Mouse (Mus musculus) thymus, postnatal 25 days (tissue): Measurements from ENCODE around the gene Ifit1bl1.
"Not testable (repeated sequence)": the region's sequence is repeated elsewhere in the genome, so short reads cannot be mapped to it uniquely, and the experiment has no call there.

ENCODE experiments used
- DNase-seq: peaks from one replicate; pipeline ENCODE4 v3.0.0; 2022

Gene Ifit1bl1

DNA sequence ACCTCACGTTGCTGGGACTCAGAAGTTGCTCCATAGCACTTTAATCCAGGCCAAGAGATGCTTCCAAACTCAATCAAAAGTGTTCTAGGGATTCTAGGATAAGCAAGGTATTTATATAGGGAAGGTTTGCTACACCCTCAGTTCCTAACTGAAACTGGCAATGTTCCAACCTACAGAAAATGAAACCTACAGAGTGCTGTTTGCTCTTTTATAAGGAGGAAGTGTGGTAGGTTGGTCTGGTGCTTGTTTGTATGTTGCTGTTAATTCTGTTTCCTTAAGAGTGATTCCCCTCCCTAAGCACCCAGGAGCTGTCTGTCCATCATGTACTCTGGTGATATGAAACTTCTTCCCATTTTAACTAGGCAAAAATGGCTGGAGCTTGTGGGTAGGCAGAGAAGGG, at the start of gene Ifit1bl1:
TSS of gene Ifit1bl1 (minus strand) at position 69 of the 400 bp plus-strand sequence.
- DNase-seq, result not testable (repeated sequence)

DNA sequence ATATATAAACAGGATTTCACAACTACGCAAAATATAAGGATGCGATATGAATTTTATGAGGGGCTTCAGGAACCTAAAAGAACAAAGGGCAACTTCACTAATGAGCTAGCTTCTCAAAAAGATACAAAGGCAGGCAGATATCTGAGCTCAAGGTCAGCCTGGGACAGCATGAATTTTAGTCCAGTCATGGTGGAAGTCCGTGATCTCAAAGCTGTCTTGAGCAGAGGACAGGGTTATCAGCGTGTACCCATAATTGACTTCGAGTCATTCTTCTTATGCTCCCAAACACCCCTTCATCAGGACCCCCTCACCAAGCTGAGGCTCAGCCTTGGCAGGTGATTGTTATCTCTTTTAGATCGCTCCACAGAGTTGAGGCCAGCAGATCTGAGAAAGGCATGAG, 49.2 kb upstream of the Ifit1bl1 start:
- DNase-seq, result no peak

DNA sequence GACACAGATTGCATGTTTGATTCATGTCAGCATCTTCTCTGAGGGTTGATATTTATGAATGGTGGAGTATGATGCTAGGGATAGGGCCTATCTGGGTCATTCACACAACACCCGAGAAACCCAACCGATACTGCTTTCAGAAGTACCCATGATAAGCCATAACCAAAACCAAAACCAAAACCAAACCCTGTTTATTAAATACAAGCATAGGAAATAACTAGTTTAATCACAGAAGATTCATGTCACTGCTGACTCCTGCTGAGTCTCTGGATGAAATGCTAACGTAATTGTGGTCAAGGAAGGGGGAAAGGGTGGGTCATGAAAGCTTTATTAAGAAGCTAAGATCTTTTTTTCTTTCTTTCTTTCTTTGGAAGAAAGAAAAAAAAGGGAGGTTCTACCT, 48.5 kb upstream of the Ifit1bl1 start:
- no peak for DNase-seq

DNA sequence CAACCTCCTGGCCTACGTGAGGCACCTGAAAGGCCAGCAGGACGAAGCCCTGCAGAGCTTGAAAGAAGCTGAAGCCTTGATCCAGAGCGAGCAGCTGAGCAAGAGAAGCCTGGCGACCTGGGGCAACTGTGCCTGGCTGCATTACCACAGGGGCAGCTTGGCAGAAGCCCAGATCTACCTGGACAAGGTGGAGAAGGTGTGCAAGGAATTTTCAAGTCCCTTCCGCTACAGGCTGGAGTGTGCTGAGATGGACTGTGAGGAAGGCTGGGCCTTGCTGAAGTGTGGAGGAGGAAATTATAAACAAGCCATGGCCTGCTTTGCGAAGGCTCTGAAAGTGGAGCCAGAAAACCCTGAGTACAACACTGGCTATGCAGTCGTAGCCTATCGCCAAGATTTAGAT, 45.9 kb upstream of the Ifit1bl1 start:
- not testable (repeated sequence) for DNase-seq

DNA sequence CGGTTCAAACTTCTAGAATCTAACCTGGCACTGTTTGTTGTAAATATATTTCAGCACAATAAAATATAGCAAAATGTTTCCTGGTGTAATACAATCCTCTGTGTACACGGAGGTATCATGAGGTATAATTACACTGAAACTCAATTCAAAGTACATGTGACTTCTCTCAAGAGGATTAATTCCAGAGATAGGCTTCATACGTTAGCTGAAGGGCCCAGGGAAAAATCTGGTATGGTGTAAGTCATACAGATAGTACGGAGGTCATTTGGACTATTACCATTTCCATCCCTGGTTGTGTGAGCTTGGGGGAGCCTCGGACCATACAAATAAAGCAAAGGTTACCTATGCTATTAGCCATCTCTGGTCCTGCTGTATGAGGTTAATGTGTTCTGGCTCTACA, 40.9 kb upstream of the Ifit1bl1 start:
- no peak for DNase-seq

DNA sequence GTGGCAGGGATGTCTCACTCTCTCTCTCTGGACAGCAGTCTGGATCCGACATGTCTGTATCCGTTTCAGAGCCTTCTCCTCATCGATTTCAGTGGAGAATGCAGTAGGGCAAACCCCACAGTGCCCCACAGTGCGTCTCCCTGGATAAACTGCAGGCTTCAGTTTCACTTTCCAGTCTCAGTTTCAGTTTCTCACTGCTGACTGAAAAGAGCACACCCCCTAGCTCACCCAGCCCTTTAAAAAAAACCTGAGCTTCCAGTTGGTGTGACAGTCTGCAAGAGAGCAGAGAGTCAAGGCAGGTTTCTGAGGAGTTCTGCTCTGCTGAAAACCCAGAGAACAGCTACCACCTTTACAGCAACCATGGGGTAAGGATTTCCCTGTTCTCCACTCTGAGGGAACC, 38.9 kb upstream of the Ifit1bl1 start, which contains the start of the genes Ifit1bl2 and Ifit1:
TSS of gene Ifit1bl2 (minus strand) at position 121 of the 400 bp plus-strand sequence.
TSS of gene Ifit1 (plus strand) at position 249 of the 400 bp plus-strand sequence.
- DNase-seq, result peak; percentile 25

DNA sequence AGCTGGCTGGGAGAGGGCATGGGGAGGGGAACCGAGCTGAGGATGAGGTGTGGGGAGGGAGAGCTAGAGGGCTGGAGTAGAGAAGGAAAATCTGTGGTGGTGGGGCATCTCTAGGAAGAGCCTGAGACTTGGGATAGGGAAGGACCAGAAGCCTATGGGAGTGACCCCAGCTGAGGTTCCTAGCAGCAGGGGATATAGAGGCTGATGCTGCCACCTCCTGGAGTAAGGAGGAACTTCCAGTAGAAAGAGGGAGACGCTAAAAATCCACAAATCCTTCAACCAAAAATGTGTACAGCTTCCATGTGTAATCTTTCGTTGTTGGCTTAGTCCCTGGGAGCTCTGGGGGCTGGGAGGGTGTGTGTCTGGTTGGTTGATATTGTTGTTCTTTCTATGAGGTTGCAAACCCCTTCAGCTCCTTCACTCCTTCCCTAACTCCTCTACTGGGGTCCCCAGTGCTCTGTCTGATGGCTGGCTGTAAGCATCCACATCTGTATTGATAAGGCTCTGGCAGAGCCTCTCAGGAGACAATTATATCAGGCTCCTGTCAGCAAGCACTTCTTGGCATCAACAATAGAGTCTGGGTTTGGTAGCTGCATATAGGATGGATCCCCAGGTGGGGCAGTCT, 35.3 kb upstream of the Ifit1bl1 start:
- DNase-seq, result peak; percentile 60

DNA sequence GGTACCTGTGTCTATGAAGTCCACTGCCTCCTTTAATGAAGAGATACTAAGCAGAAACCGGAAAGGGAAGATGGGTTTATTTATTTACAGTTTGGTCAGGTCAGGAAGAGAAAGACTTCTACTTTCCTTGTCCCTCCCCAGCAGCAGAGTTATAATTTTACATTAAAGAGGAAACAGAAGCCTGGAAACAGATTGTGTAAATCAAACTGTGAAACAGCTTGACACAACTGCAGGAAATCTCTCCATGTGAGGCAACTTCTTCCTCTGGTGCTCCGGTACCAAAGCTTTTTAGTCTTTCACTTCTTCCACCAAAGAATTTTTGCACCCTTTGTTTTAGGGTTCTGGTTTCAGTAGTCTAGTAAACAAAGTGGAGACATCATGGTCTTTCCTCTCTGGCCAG, 31.7 kb upstream of the Ifit1bl1 start:
- DNase-seq, result no peak

DNA sequence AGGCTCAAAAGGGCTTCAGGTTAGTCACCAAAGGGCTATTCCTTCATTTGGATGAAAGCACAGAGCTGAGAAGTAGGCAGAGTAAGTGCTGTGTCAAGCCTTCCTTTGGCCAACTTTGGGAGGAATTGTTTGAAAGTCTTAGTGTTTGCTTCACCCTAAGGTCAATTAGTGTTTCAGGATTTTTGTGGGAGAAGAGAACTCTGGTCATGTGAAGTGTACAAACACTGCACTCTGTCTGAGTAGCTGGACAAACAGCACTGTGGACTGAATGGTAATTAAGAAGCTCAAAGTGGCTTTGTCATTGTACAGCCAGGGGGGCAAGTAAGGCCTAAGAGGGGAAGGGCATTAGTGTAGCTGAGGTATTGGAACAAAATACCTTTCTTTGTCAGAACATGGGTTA, 29.7 kb upstream of the Ifit1bl1 start:
- DNase-seq, result no peak

DNA sequence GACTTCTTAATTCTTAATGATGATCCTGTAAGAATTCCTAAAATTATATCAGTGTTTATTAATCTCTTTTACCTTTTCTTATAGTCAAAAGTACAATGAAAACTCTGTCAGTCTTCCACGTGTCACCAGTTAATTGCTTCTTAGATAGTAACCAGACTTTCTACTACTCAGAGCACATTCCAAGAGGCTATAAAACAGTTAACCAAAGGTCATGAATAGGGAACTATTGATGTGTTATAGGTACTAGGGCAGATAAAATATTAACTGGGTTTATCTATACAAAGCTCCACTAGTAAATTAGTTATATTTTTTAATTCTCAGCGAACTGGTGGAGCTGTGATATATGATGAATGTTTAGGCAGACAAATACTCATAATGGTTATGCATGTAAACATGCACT, 25.7 kb upstream of the Ifit1bl1 start:
- DNase-seq, result no peak

DNA sequence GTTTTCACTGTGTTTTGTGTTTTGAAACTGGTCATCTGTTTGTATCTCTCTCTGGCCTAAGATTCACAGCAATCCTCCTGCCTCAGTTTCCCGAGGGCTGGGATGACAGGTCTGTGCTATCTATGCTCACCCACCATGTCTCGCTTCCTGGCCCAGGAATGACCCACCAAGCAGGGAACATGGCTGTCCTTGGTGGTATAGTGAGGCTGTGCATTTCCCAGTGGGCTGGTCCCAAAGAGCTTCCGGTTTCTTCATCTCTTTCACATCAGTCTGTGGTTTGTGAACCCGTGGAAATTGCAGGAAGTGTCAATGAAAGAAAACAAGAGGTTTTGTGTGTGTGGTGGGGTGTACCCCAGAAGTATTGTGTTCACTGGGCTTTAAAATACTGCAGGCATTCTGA, 22.9 kb upstream of the Ifit1bl1 start:
- no peak for DNase-seq

DNA sequence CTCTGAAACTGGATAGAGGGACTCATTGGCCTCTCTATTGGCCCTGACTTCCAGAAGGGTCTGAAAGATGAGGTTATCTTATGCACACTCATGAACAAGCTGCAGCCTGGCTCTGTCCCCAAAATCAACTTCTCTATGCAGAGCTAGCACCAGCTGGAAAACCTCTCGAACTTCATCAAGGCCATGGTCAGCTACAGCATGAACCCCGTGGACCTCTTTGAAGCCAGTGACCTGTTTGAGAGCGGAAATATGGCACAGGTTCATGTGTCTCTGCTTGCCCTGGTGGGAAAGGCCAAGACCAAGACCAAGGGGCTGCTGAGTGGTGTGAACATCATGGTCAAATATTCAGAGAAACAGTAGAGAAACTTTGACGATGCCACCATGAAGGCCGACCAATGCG, 22.0 kb upstream of the Ifit1bl1 start:
- no peak for DNase-seq

DNA sequence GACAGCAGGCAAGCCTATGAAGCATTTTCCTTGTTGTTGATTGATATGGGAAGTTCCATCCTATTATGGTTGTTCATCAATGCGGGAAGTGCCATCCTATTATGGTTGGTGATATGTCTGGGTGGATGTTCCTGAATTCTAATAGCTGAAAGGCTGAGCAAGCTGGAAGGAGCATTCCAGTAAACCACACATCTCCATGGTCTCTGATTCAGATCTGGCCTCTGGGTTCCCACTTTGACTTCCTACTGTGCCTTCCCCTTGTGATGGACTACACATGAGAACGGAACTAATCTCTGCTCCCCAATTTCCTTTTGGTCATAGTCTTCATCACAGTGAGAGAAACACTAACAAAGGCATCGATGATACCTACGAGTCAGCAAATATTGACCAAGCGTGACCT, 19.1 kb upstream of the Ifit1bl1 start:
- no peak for DNase-seq

DNA sequence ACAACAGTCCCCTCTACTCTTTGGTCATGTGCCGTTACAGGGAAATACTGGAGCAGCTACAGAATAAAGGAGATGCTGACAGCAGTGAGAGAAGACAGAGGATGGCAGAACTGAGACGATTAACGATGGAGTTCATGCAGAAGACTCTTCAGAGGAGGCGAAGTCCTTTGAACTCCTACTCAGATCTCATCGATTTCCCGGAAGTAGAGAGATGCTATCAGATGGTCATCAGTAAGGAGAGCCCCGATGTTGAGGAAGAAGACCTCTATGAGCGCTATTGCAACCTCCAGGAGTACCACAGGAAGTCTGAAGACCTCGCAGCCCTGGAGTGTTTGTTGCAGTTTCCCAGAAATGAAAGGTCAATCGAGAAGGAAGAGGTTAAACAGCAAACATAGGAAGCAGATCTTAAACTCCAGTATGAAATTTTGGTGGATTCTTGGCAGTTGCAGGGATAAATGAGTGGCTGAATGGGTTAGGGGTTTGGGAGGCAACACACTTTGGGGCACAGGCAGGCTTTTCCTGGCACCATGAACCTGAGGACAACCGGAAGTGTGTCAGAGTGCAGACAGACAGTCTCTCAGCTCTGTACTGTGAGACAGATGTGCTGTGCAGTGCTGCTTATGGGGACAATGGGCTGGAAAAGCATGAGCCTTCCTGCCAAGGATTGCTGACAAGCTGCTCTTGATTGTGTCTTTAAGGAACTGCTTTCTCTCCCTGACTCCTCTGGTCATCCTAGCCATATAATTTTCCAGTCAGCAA, 10.7 kb upstream of the Ifit1bl1 start:
- not testable (repeated sequence) for DNase-seq

DNA sequence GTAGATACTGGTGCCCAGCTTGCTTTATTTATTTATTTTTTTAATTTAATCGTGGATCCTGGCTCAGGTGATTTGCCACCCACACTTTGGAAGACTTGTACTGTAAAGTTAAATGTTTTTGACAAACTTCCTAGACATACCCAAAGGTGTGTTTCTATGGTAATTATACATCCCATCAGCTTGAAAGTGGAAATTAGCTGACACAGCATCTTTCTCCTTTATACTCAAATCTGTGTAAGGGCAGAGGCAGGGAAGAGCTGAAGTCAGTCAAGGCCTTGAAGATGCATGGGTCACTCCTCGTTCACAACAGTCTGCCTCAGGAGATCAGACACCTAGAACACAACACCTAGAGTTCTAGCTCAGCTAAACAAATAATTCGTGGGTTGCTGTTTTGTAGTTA, 8.4 kb upstream of the Ifit1bl1 start:
- DNase-seq, result not testable (repeated sequence)

DNA sequence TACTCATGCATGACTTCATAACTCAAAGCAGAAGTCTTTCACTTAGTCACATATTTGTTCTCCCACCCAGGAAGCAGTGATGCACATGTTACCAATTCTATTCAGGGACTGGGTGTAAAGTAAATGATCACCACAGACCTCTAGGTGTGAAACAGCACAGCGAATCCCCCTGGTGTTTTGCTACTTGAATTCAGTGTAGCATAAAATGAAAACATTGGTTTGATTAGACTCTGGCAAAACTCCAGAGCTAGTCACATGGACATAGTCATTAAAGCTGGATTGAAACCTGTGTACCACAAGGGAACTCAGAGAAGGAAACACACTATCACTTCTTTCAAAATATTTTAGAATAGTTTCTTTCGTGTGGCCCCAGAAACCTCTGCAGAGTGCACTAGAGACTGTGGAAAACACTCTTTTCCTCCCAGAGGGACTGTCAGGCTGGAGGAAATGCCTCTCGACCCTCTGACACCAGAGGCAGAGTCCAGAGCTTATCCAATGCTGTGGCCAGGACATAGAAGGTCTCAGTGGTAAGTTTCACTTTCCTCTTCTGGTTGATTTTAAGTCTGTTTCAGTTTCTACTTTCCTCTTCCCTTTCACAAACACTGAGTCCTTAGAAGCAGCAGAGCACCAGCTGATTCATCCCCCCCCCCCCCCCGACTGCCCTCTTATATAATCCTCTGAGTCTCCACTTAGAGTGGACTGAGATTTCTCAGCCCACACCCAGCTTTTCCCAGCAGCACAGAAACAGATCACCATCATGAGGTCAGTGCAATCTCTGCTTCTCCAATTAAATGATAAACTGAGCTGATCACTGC, 5.7 kb upstream of the Ifit1bl1 start, which contains the start of gene Ifit3b:
TSS of gene Ifit3b (plus strand) at position 734 of the 815 bp plus-strand sequence.
- DNase-seq, result peak; percentile 16

DNA sequence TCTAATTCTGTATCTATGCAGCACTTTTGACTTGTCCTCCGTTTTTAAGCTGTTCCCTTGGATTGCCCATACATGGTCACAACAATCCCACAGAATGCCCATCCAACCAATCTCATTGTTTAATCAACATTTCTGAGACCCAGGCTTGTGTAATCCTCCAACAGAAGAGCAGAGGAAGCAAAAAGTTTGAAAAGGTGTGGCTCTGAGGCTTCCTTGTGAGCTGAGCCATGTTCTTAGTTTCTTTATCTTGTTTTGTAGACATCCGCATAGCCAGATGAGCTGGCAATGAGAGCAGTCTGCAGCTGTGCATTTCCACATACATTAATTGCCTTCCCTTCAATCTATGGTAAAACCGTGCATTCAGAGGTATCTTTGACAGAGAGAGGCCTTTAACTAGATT, 3.7 kb upstream of the Ifit1bl1 start:
- no peak for DNase-seq

DNA sequence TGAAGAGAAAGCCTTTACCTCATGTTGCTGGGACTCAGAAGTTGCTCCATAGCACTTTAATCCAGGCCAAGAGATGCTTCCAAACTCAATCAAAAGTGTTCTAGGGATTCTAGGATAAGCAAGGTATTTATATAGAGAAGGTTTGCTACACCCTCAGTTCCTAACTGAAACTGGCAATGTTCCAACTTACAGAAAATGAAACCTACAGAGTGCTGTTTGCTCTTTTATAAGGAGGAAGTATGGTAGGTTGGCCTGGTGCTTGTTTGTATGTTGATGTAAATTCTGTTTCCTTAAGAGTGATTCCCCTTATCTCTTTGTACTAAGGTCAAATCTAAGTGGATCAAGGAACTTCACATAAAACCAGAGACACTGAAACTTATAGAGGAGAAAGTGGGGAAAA, 2.5 kb downstream of the Ifit1bl1 start:
- DNase-seq, result not testable (repeated sequence)

DNA sequence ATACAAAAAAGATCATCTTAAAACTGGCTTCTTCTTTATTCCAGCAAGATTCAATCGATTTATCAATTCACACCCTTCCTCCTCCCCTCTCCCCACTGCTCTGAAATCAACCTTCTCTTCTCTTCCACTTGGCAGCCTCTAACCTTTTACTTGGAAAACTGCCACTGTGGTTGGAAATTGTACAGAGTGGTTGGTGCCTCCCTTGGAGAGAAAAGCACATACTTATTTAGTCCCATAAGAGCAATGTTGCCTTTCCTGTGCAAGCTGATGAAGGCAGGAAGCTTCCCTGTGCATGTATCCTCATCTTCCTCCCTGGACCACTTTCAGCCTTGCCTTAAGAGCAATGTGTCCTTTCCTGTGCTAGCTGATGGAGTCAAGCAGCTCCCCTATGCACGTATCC, 3.4 kb downstream of the Ifit1bl1 start:
- DNase-seq, result no peak

DNA sequence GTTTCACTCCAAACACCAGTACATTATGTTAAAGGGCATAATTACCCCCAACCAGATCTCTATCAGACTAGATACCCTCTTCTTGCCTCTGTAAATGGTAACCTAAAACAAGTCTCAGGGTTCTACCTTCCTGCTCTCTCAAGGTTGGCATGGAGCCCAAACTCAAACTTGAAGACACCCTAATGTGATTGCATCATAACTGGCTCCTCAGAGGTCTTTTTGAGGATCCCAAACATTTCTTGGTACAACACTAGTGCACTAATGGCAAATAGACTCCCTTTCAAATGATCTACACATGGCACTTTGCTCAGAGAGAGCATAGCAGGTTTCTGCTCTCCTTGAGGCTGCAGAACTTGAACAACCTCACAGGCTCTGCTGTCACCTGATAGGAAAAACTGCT, 4.9 kb downstream of the Ifit1bl1 start:
- DNase-seq, result no peak

DNA sequence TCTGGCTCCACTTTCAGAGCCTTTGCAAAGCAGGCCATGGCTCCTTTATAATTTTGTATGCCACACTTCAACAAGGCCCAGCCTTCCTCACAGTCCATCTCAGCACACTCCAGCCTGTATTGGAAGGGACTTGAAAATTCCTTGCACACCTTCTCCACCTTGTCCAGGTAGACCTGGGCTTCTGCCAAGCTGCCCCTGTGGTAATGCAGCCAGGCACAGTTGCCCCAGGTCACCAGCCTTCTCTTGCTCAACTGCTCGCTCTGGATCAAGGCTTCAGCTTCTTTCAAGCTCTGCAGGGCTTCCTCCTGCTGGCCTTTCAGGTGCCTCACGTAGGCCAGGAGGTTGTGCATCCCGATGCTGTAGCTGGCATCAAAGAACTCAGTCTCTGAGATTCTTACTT, 7.2 kb downstream of the Ifit1bl1 start:
- DNase-seq, result not testable (repeated sequence)

DNA sequence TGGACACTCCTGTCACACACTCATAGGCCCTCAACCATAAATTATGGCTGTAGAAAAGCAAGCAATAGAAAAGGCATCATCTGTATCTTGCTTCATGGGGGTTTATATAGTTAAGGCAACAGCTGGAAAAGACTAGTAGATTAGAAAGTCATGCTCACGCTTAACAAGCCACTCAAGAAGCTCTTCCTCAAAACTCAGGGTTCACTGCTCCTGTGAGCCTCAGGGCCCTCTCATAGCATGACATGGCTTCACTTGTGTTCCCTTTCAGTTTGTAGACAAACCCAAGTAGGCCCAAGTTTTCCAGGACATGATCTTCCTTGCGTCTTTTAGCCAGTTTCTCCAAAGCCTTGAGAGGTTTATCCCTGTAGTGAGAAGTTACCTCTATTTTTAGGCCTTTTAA, 8.3 kb downstream of the Ifit1bl1 start:
- no peak for DNase-seq

DNA sequence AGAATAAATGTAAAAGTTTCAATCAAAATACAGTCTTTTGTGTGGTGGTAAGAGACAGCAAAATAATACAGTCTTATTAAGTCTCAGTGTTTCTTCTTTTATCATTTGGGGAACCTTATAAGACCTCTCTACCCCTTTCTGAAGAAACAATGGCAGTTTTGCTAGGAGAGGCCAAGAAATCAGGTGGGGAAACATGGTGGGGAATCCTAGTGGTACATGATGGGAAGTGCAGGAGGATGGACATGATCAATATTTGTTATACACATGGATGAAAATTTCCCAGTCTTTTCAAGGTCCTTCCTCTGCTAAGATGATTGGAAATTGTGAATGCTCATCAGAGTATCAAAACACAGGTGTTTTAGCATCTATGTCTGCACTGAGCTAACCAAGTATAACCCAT, 12.8 kb downstream of the Ifit1bl1 start:
- no peak for DNase-seq
